Mouse (Mus musculus) kidney, embryonic 16.5 days (tissue): ENCODE measurements around the gene Ankrd63. TPM values are rescaled to one million over a fixed set of nuclear protein-coding genes. Genes with fewer than 3 reads are reported as not detected.

Source experiments
- ATAC-seq: fragments of 200-750 bp; cut with Nextera tagmentation; 2 replicates; pipeline ENCODE4 v1.8.0; 2017; ENCODE audit warnings: moderate TSS enrichment; ENCODE audit not compliant: low FRiP score, low TSS enrichment
- H3K27ac ChIP-seq: fragments of 300-500 bp; sonication (generic); 2 replicates; pipeline ENCODE4 v1.5.1; 2014; ENCODE audit warnings: low read length
- H3K27me3 ChIP-seq: fragments of 300-500 bp; sonication (generic); 2 replicates; pipeline ENCODE4 v1.6.1; 2014; ENCODE audit warnings: low read length, control low read depth, mixed read lengths; ENCODE audit not compliant: insufficient read depth
- H3K36me3 ChIP-seq: fragments of 300-500 bp; sonication (generic); 2 replicates; pipeline ENCODE4 v1.6.1; 2014; ENCODE audit warnings: low read length, control low read depth, mixed read lengths; ENCODE audit not compliant: insufficient read depth
- H3K4me1 ChIP-seq: fragments of 300-500 bp; sonication (generic); 2 replicates; pipeline ENCODE4 v1.6.1; 2014; ENCODE audit warnings: low read length, control low read depth, mixed read lengths; ENCODE audit not compliant: insufficient read depth
- H3K4me2 ChIP-seq: fragments of 300-500 bp; sonication (generic); replicated peaks from 2 replicates; pipeline ENCODE4 v1.6.1; 2014; ENCODE audit warnings: low read depth, low read length
- H3K4me3 ChIP-seq: fragments of 300-500 bp; sonication (generic); 2 replicates; pipeline ENCODE4 v1.5.1; 2014; ENCODE audit warnings: mild to moderate bottlenecking, low read length
- H3K9ac ChIP-seq: fragments of 300-500 bp; sonication (generic); replicated peaks from 2 replicates; pipeline ENCODE4 v1.6.1; 2014; ENCODE audit warnings: low read length
- H3K9me3 ChIP-seq: fragments of 300-500 bp; sonication (generic); 2 replicates; pipeline ENCODE4 v1.6.1; 2016; ENCODE audit warnings: low read length, control low read depth
- WGBS: fragments of 180-500 bp; shearing (Covaris S2); extraction: QIAGEN DNeasy Blood & Tissue Kit; methylation state at CpG from one replicate; pipeline ENCODE4 v1.1.7; 2014; 5-methylcytosine and 5-hydroxymethylcytosine counted together
- polyA plus RNA-seq: library from polyadenylated mRNA; unstranded; fragments of >200 nt; fragmentation: Nextera tagmentation; extraction: Ambion mirVana; gene quantifications from 2 replicates; pipeline ENCODE4 v1.2.1, GENCODE M21; 2015

Ankrd63 gene
- polyA plus RNA-seq, 1 experiment from 2014 or later: 0.25 TPM

DNA sequence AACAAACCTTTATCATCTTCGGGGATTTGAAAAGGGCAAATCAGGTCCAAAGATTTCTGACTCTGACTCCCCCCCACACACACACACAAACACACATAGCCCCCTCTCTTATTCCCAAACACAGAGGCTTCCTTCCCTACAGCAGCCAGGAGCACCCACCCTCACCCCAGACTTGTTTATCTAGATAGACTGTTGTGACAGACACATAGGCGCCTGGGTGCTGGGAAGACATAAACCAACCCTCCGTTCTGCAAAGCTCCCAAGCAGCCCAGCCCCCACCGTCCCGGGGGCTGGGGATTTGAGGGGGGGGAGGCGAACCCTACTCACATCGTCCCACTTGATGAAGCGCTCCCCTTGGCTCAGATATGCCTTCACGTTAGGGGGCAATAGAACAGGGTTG, 24.1 kb upstream of the Ankrd63 start:
- 20% methylated on average over 9 of the region's 9 CpGs for WGBS
- peaks cover 28% of the 10 kb centered on the region for H3K4me1 ChIP-seq
- H3K27ac ChIP-seq: peak overlapping the region; percentile 74
- H3K9me3 ChIP-seq: no peaks in the 10 kb centered on the region
- H3K9ac ChIP-seq: no peak overlapping the region
- peak; percentile 36 for ATAC-seq
- peak overlapping the region; percentile 11; the same call in 1 of the 2 replicates for H3K4me3 ChIP-seq
- peak overlapping the region; percentile 32 for H3K4me2 ChIP-seq
- H3K27me3 ChIP-seq: peaks cover 8% of the 10 kb centered on the region
- H3K36me3 ChIP-seq: no peaks in the 10 kb centered on the region

DNA sequence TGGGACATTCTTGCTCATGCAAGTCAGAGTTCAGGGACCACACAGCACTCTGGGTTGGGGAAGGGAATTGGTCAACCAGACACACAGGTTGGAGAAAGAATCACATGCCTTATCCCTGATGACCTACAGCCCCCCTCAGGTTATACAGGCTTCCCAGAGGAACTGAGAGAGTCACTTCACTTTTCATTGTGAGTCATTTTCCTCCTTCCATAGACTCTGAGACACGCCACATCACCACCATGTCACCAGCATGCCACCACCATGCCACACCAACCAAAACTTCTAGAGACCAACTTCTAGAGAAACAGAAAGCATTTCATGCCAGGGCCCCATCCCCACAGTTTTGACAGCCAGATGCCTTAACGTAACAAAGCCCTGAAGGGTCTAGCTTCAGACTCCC, 23.1 kb upstream of the Ankrd63 start:
- ATAC-seq: no peak
- H3K27ac ChIP-seq: no peak overlapping the region
- H3K9me3 ChIP-seq: no peaks in the 10 kb centered on the region
- H3K4me1 ChIP-seq: peaks cover 28% of the 10 kb centered on the region
- H3K27me3 ChIP-seq: peaks cover under 1% of the 10 kb centered on the region; the same call in 1 of the 2 replicates
- no peaks in the 10 kb centered on the region for H3K36me3 ChIP-seq
- no peak overlapping the region for H3K4me2 ChIP-seq
- 89% methylated on average over 2 of the region's 2 CpGs for WGBS
- H3K9ac ChIP-seq: no peak overlapping the region
- no peak overlapping the region for H3K4me3 ChIP-seq

DNA sequence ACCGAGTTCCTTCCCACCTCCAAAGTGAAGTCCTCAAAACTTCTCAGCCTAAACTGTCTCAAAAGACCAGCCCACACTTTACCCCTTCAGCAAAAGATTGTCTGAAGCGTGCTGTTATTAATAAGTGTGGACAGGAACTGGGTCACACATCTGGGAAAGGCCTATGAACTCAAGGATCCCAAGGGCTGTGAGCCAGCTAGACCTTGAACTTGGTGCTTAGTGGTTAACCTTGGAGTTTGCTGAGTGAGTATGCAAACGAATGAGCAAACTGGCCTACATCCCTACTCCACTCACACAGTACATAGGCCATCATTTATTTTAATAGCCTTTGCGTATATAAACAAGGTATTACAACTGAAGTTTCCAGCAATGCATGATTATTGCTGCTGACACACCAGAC, 21.7 kb upstream of the Ankrd63 start:
- Histone ChIP-seq H3K27me3 (no peaks in the 10 kb centered on the region), H3K36me3 (no peaks in the 10 kb centered on the region), H3K4me1 (peaks cover 28% of the 10 kb centered on the region), H3K27ac (no peak overlapping the region), H3K9me3 (no peaks in the 10 kb centered on the region), H3K9ac (no peak overlapping the region), H3K4me2 (no peak overlapping the region), H3K4me3 (no peak overlapping the region)
- 72% methylated on average over 4 of the region's 4 CpGs for WGBS
- ATAC-seq: no peak

- no peak overlapping the region for H3K4me3 ChIP-seq
- WGBS: 85% methylated on average over 15 of the region's 15 CpGs
- no peak for ATAC-seq
- H3K9ac ChIP-seq: no peak overlapping the region
- peaks cover 17% of the 10 kb centered on the region for H3K4me1 ChIP-seq
- no peaks in the 10 kb centered on the region for H3K9me3 ChIP-seq
- no peak overlapping the region for H3K27ac ChIP-seq
- H3K4me2 ChIP-seq: no peak overlapping the region
- H3K36me3 ChIP-seq: no peaks in the 10 kb centered on the region
- H3K27me3 ChIP-seq: no peaks in the 10 kb centered on the region
These were observed 20.1 kb upstream of the Ankrd63 start for GRCm38 (mm10) chr2:118723693-118724486.

DNA sequence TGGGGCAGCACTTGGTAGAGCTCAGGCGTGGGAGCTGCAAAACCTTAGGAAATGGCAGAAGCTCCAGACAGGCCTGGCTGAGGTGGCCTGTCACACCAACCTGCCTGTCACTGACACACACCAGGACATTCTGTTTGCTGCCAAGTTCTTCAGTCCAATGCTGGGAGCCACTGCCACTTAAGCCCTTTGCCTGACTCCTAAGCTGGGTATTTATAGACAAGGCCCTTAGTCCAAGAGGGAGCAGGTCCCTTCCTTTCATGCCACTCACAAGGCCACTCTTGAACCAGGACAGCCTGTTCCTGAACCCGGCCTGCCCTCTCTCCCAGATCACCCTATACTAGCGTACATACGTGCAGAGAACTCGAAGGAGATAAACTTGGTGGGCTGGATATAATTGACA, 12.9 kb upstream of the Ankrd63 start:
- peaks cover 21% of the 10 kb centered on the region for H3K27me3 ChIP-seq
- no peak overlapping the region for H3K27ac ChIP-seq
- H3K9me3 ChIP-seq: no peaks in the 10 kb centered on the region
- no peak overlapping the region for H3K4me3 ChIP-seq
- H3K36me3 ChIP-seq: no peaks in the 10 kb centered on the region
- H3K4me1 ChIP-seq: peaks cover under 1% of the 10 kb centered on the region; the same call in 1 of the 2 replicates
- 87% methylated on average over 5 of the region's 5 CpGs for WGBS
- H3K9ac ChIP-seq: no peak overlapping the region
- ATAC-seq: no peak
- H3K4me2 ChIP-seq: no peak overlapping the region

DNA sequence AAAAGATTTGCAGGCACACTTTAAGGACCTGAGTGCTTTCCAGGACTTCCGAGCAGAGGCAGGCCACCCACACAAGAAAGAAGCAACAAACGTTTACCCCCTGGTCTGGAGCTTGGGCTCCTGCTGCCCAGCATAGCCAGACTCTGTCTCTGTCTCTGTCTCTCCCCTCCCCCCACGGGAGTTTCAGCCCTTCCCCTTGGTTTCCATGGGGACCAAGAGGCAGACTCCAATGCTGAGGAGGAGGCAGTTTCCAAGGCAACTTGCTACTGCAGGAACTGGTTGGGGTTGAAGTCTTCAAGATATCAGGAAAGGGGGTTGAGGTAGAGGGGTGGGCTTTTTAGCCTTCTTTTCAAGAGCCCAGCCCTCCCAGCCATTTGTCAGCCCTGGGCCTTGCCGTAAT, 10.5 kb upstream of the Ankrd63 start:
- Histone ChIP-seq H3K9me3 (no peaks in the 10 kb centered on the region), H3K27me3 (peaks cover 43% of the 10 kb centered on the region), H3K27ac (no peak overlapping the region), H3K4me1 (peaks cover 21% of the 10 kb centered on the region), H3K9ac (no peak overlapping the region), H3K36me3 (no peaks in the 10 kb centered on the region), H3K4me3 (no peak overlapping the region), H3K4me2 (no peak overlapping the region)
- 41% methylated on average over 4 of the region's 4 CpGs for WGBS
- no peak for ATAC-seq

- Histone ChIP-seq H3K27me3 (peaks cover 49% of the 10 kb centered on the region), H3K27ac (no peak overlapping the region), H3K4me2 (no peak overlapping the region), H3K4me1 (peaks cover 23% of the 10 kb centered on the region), H3K36me3 (no peaks in the 10 kb centered on the region), H3K9ac (no peak overlapping the region), H3K4me3 (no peak overlapping the region), H3K9me3 (no peaks in the 10 kb centered on the region)
- ATAC-seq: no peak
- WGBS: 84% methylated on average over 6 of the region's 6 CpGs
These were observed 9.9 kb upstream of the Ankrd63 start for GRCm38 (mm10) chr2:118713631-118714030.

GRCm38 (mm10) chr2:118711038-118711494, 7.3 kb upstream of the Ankrd63 start:
- H3K27me3 ChIP-seq: peaks cover 74% of the 10 kb centered on the region
- H3K9ac ChIP-seq: peak overlapping the region; percentile 58
- H3K4me1 ChIP-seq: peaks cover 26% of the 10 kb centered on the region
- H3K4me3 ChIP-seq: peak overlapping the region; percentile 48
- H3K9me3 ChIP-seq: no peaks in the 10 kb centered on the region
- no peaks in the 10 kb centered on the region for H3K36me3 ChIP-seq
- no peak overlapping the region for H3K27ac ChIP-seq
- peak; percentile 65 for ATAC-seq
- H3K4me2 ChIP-seq: peak overlapping the region; percentile 80
- under 1% methylated on average over 36 of the region's 36 CpGs for WGBS

DNA sequence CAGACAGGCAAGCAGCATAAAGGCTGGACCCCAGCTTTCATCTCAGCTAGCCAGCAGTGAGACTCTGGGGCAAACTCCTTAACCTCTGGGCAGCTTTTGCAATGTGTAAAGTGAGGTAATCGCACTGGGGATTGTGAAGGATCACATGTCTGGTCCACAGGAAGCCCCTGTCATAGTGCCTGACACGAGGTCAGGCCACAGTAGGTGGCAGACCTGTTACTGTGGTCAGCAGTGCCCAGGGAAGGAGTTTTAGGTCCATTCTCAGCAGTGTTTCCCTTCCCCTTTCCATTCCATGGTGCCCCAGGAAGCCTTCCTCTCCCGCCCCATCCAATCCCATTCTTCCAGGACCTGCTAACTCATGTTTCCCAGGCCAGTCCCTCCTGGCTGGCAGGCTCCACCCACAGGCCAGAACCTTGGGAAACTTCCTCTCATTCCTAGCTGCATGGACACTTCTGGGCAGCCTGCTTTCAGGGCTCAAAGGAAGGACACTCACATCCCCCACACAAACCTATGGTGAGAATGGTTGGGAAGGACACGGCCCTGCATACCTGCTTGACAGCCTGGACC, 6.0 kb upstream of the Ankrd63 start:
- no peaks in the 10 kb centered on the region for H3K36me3 ChIP-seq
- H3K4me2 ChIP-seq: no peak overlapping the region
- H3K27me3 ChIP-seq: peaks cover 87% of the 10 kb centered on the region
- H3K4me3 ChIP-seq: no peak overlapping the region
- H3K4me1 ChIP-seq: peaks cover 26% of the 10 kb centered on the region
- H3K9ac ChIP-seq: no peak overlapping the region
- no peaks in the 10 kb centered on the region for H3K9me3 ChIP-seq
- 27% methylated on average over 4 of the region's 4 CpGs for WGBS
- no peak overlapping the region for H3K27ac ChIP-seq
- peak; percentile 17; the same call in 1 of the 2 replicates for ATAC-seq

DNA sequence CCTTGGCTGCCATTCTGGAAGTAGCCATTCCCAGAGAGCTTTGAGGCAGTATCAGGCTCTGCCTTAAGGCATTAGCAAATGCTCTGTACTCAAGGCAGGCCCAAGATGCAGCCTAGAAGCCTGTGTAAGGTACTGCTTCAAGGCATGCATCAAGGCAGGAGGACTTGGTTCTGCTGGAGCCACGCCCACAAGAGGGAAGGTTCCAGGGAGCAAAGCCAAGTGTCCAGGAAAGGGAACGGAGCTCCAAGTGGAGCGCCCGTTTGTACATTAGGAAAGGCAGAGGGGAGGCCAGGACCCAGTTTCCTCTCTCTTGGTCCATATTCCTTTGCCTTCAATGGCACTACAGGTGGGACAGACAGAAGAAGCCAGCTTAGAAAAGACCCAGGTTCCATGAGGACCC, 4.7 kb upstream of the Ankrd63 start:
- Histone ChIP-seq H3K27ac (no peak overlapping the region), H3K4me2 (no peak overlapping the region), H3K36me3 (no peaks in the 10 kb centered on the region), H3K9me3 (no peaks in the 10 kb centered on the region), H3K4me3 (no peak overlapping the region), H3K4me1 (peaks cover 34% of the 10 kb centered on the region), H3K27me3 (peaks cover 96% of the 10 kb centered on the region), H3K9ac (no peak overlapping the region)
- ATAC-seq: no peak
- WGBS: 65% methylated on average over 4 of the region's 4 CpGs
